Mouse (Mus musculus) myocyte (in vitro differentiated cells): Measurements from ENCODE around the gene Notch2. TPM values are rescaled to one million over a fixed set of nuclear protein-coding genes. Genes with fewer than 3 reads are reported as not detected.

Experiments used
- H3K27me3 ChIP-seq: one replicate; pipeline ENCODE4 v1.6.1; 2011; ENCODE audit not compliant: control insufficient read depth, insufficient read depth, insufficient read length
- H3K36me3 ChIP-seq: one replicate; pipeline ENCODE4 v1.6.1; 2011; ENCODE audit not compliant: control insufficient read depth, insufficient read depth
- H3K4me2 ChIP-seq: one replicate; pipeline ENCODE4 v1.6.1; 2011; ENCODE audit warnings: low read depth, control low read depth
- H3K4me3 ChIP-seq: one replicate; pipeline ENCODE4 v1.5.1; 2011; ENCODE audit warnings: mild to moderate bottlenecking, control low read depth, moderate library complexity
- H3K79me2 ChIP-seq: one replicate; pipeline ENCODE4 v1.6.1; 2011; ENCODE audit not compliant: control insufficient read depth, insufficient read depth
- H3ac ChIP-seq: one replicate; pipeline ENCODE4 v1.6.1; 2011; ENCODE audit not compliant: control insufficient read depth, insufficient read length
- CEBPB ChIP-seq: IDR thresholded peaks from 2 replicates; pipeline ENCODE4 v1.6.1; 2011; ENCODE audit warnings: mild to moderate bottlenecking, moderate library complexity; ENCODE audit not compliant: poor library complexity, insufficient read depth, severe bottlenecking
- E2F4 ChIP-seq: IDR thresholded peaks from one replicate; pipeline ENCODE4 v1.6.1; 2011; ENCODE audit warnings: mild to moderate bottlenecking, control low read depth, moderate library complexity; ENCODE audit not compliant: insufficient read depth
- MAX ChIP-seq: IDR thresholded peaks from one replicate; pipeline ENCODE4 v1.6.1; 2011; ENCODE audit warnings: low read depth, mild to moderate bottlenecking, control low read depth
- MYOD1 ChIP-seq, 3 experiments: IDR thresholded peaks; one replicate each; pipeline ENCODE4 v1.6.1; 2011; ENCODE audit warnings: control low read depth in 2 of 3, low read depth in 2 of 3, mild to moderate bottlenecking in 2 of 3, moderate library complexity in 1 of 3; ENCODE audit not compliant: insufficient read length in 2 of 3, control insufficient read depth in 1 of 3
- MYOG ChIP-seq, 3 experiments: IDR thresholded peaks; one replicate each; pipeline ENCODE4 v1.6.1; 2011; ENCODE audit warnings: control low read depth in 2 of 3, low read depth in 2 of 3, mild to moderate bottlenecking in 2 of 3; ENCODE audit not compliant: insufficient read length in 2 of 3, control insufficient read depth in 1 of 3, insufficient read depth in 1 of 3
- POLR2A ChIP-seq: IDR thresholded peaks from one replicate; pipeline ENCODE4 v1.6.1; 2011; ENCODE audit warnings: low read depth, mild to moderate bottlenecking, control low read depth, moderate library complexity; ENCODE audit not compliant: insufficient read length
- POLR2AphosphoS2 ChIP-seq: IDR thresholded peaks from one replicate; pipeline ENCODE4 v1.6.1; 2011; ENCODE audit warnings: low read depth, control low read depth; ENCODE audit not compliant: insufficient read length
- REST ChIP-seq: IDR thresholded peaks from one replicate; pipeline ENCODE4 v1.6.1; 2011; ENCODE audit warnings: mild to moderate bottlenecking, control low read depth, moderate library complexity; ENCODE audit not compliant: insufficient read depth, insufficient read length
- SRF ChIP-seq: IDR thresholded peaks from one replicate; pipeline ENCODE4 v1.6.1; 2011; ENCODE audit warnings: low read depth; ENCODE audit not compliant: control insufficient read depth, insufficient read length
- TCF12 ChIP-seq: IDR thresholded peaks from one replicate; pipeline ENCODE4 v1.6.1; 2011; ENCODE audit warnings: mild to moderate bottlenecking, control low read depth; ENCODE audit not compliant: poor library complexity, insufficient read depth, severe bottlenecking
- TCF3 ChIP-seq: IDR thresholded peaks from one replicate; pipeline ENCODE4 v1.6.1; 2011; ENCODE audit warnings: low read depth, control low read depth; ENCODE audit not compliant: insufficient read length
- USF1 ChIP-seq: IDR thresholded peaks from one replicate; pipeline ENCODE4 v1.6.1; 2011; ENCODE audit warnings: low read depth, mild to moderate bottlenecking, control low read depth, moderate library complexity
- polyA plus RNA-seq: library from polyadenylated mRNA; unstranded; fragments of >200 nt; fragmentation: generic; extraction: Trizol; gene quantifications from one replicate; pipeline ENCODE4 v1.2.1, GENCODE M21; 2012; ENCODE audit warnings: missing spikeins

The Notch2 gene
- polyA plus RNA-seq, 1 experiment = 15.1 TPM

GRCm38 (mm10) chr3:97981376-97981906 lies 31.9 kb upstream of the Notch2 start:
- TF ChIP-seq TCF12 (no peak), USF1 (no peak), SRF (no peak), MYOD1 (IDR thresholded peaks at IDR 0.05; ENCODE audit: control insufficient read depth in 1 of 3, insufficient read length in 2 of 3, low read depth in 2 of 3) (no peak), E2F4 (no peak), MAX (no peak), POLR2A (no peak), CEBPB (no peak), TCF3 (no peak), POLR2AphosphoS2 (no peak), REST (no peak)
- Histone ChIP-seq H3ac (no peak overlapping the region), H3K4me2 (no peak overlapping the region), H3K36me3 (no peaks in the 10 kb centered on the region), H3K4me3 (no peak overlapping the region), H3K79me2 (no peaks in the 10 kb centered on the region), H3K27me3 (no peaks in the 10 kb centered on the region)

GRCm38 (mm10) chr3:97984870-97985506 lies 28.3 kb upstream of the Notch2 start:
- Histone ChIP-seq H3K79me2 (no peaks in the 10 kb centered on the region), H3K4me2 (no peak overlapping the region), H3ac (no peak overlapping the region), H3K36me3 (no peaks in the 10 kb centered on the region), H3K4me3 (no peak overlapping the region), H3K27me3 (no peaks in the 10 kb centered on the region)
- TF ChIP-seq CEBPB (no peak), MYOD1 (IDR thresholded peaks at IDR 0.05; ENCODE audit: control insufficient read depth in 1 of 3, insufficient read length in 2 of 3, low read depth in 2 of 3) (no peak), POLR2AphosphoS2 (no peak), MAX (no peak), USF1 (no peak), TCF3 (no peak), SRF (no peak), POLR2A (no peak), TCF12 (no peak), REST (no peak), E2F4 (no peak), MYOG (IDR thresholded peaks at IDR 0.05; ENCODE audit: control insufficient read depth in 1 of 3, insufficient read depth in 1 of 3, insufficient read length in 2 of 3, low read depth in 2 of 3) (no peak)

GRCm38 (mm10) chr3:97985691-97986090 lies 27.6 kb upstream of the Notch2 start:
- H3K4me3 ChIP-seq = no peak overlapping the region
- H3K36me3 ChIP-seq = no peaks in the 10 kb centered on the region
- H3K79me2 ChIP-seq = no peaks in the 10 kb centered on the region
- no peak overlapping the region for H3K4me2 ChIP-seq
- H3K27me3 ChIP-seq = no peaks in the 10 kb centered on the region
- no peak for TF ChIP-seq MYOG (IDR thresholded peaks at IDR 0.05; ENCODE audit: control insufficient read depth in 1 of 3, insufficient read depth in 1 of 3, insufficient read length in 2 of 3, low read depth in 2 of 3)
- no peak for TF ChIP-seq MYOD1 (IDR thresholded peaks at IDR 0.05; ENCODE audit: control insufficient read depth in 1 of 3, insufficient read length in 2 of 3, low read depth in 2 of 3)
- TF ChIP-seq E2F4 = no peak
- no peak for TF ChIP-seq POLR2AphosphoS2
- no peak for TF ChIP-seq TCF3
- no peak for TF ChIP-seq MAX
- TF ChIP-seq CEBPB = no peak
- TF ChIP-seq POLR2A = no peak
- no peak for TF ChIP-seq SRF
- no peak for TF ChIP-seq TCF12
- no peak for TF ChIP-seq REST
- no peak for TF ChIP-seq USF1
- no peak overlapping the region for H3ac ChIP-seq

GRCm38 (mm10) chr3:97987153-97987552 lies 26.2 kb upstream of the Notch2 start:
- no peaks in the 10 kb centered on the region for H3K27me3 ChIP-seq
- H3K4me3 ChIP-seq = no peak overlapping the region
- H3K36me3 ChIP-seq = no peaks in the 10 kb centered on the region
- H3K4me2 ChIP-seq = no peak overlapping the region
- TF ChIP-seq TCF3 (no peak), CEBPB (no peak), SRF (no peak), USF1 (no peak), MYOD1 (IDR thresholded peaks at IDR 0.05; ENCODE audit: control insufficient read depth in 1 of 3, insufficient read length in 2 of 3, low read depth in 2 of 3) (no peak), POLR2A (no peak), E2F4 (no peak), MYOG (IDR thresholded peaks at IDR 0.05; ENCODE audit: control insufficient read depth in 1 of 3, insufficient read depth in 1 of 3, insufficient read length in 2 of 3, low read depth in 2 of 3) (no peak), TCF12 (no peak), REST (no peak), MAX (no peak), POLR2AphosphoS2 (no peak)
- H3ac ChIP-seq = no peak overlapping the region
- no peaks in the 10 kb centered on the region for H3K79me2 ChIP-seq
